Mouse (Mus musculus) midbrain, embryonic 11.5 days (tissue): Measurements from ENCODE around the gene Olfr972. TPM values are rescaled to one million over a fixed set of nuclear protein-coding genes. Genes with fewer than 3 reads are reported as not detected.
A peak's percentile ranks its signal among the peaks of the same experiment; 100 is the strongest.
"Not testable (repeated sequence)": the region's sequence is repeated elsewhere in the genome, so short reads cannot be mapped to it uniquely, and the experiment has no call there.

ENCODE experiments used
- ATAC-seq: fragments of 200-750 bp; cut with Nextera tagmentation; 2 replicates; pipeline ENCODE4 v1.8.0; 2017; ENCODE audit warnings: moderate TSS enrichment, moderate library complexity; ENCODE audit not compliant: low FRiP score
- DNase-seq: peaks from one replicate; pipeline ENCODE4 v3.0.0; 2015; ENCODE audit warnings: low spot score; ENCODE audit errors: missing footprints
- H3K27ac ChIP-seq: fragments of 300-500 bp; sonication (generic); 2 replicates; pipeline ENCODE4 v1.5.1; 2014; ENCODE audit warnings: low read depth, low read length
- H3K27me3 ChIP-seq: fragments of 300-500 bp; sonication (generic); 2 replicates; pipeline ENCODE4 v1.6.1; 2014; ENCODE audit warnings: mild to moderate bottlenecking, low read length, moderate library complexity, mixed read lengths; ENCODE audit not compliant: control insufficient read depth, insufficient read depth
- H3K36me3 ChIP-seq: fragments of 300-500 bp; sonication (generic); 2 replicates; pipeline ENCODE4 v1.6.1; 2014; ENCODE audit warnings: mild to moderate bottlenecking, low read length, moderate library complexity, mixed read lengths; ENCODE audit not compliant: control insufficient read depth, insufficient read depth
- H3K4me1 ChIP-seq: fragments of 300-500 bp; sonication (generic); 2 replicates; pipeline ENCODE4 v1.6.1; 2014; ENCODE audit warnings: low read length; ENCODE audit not compliant: control insufficient read depth, insufficient read depth
- H3K4me2 ChIP-seq: fragments of 300-500 bp; sonication (generic); 2 replicates; pipeline ENCODE4 v1.6.1; 2014; ENCODE audit warnings: mild to moderate bottlenecking, moderate library complexity
- H3K4me3 ChIP-seq: fragments of 300-500 bp; sonication (generic); 2 replicates; pipeline ENCODE4 v1.5.1; 2014; ENCODE audit warnings: low read depth, low read length
- H3K9ac ChIP-seq: fragments of 300-500 bp; sonication (generic); 2 replicates; pipeline ENCODE4 v1.6.1; 2014; ENCODE audit warnings: low read length
- H3K9me3 ChIP-seq: fragments of 300-500 bp; sonication (generic); 2 replicates; pipeline ENCODE4 v1.6.1; 2016; ENCODE audit warnings: low read length; ENCODE audit not compliant: control insufficient read depth
- WGBS: fragments of 180-500 bp; shearing (Covaris S2); extraction: QIAGEN DNeasy Blood & Tissue Kit; methylation state at CpG from one replicate; pipeline ENCODE4 v1.1.7; 2014; 5-methylcytosine and 5-hydroxymethylcytosine counted together
- polyA plus RNA-seq: library from polyadenylated mRNA; unstranded; fragments of >200 nt; fragmentation: Nextera tagmentation; extraction: Ambion mirVana; gene quantifications from 2 replicates; pipeline ENCODE4 v1.2.1, GENCODE M21; 2014

Gene Olfr972
- polyA plus RNA-seq, result not detected in 2 replicates

GRCm38 (mm10) chr9:39866122-39866521 is at the start of gene Olfr972:
TSS of gene Olfr972 (plus strand) at chr9:39866422.
- H3K4me1 ChIP-seq, result no peaks in the 10 kb centered on the region
- ATAC-seq (no peak), DNase-seq (no peak)
- no peak within 1 kb of the TSS for H3K27ac ChIP-seq
- H3K27me3 ChIP-seq, result no peaks in the 10 kb centered on the region
- H3K4me3 ChIP-seq, result no peak within 1 kb of the TSS
- no peak within 1 kb of the TSS for H3K9ac ChIP-seq
- no peaks in the 10 kb centered on the region for H3K36me3 ChIP-seq
- H3K9me3 ChIP-seq, result no peaks in the 10 kb centered on the region
- 81% methylated on average over 2 of the region's 2 CpGs for whole genome bisulfite sequencing
- H3K4me2 ChIP-seq, result no peak within 1 kb of the TSS

- ATAC-seq, H3K4me3 ChIP-seq, H3K4me1 ChIP-seq, DNase-seq, H3K9ac ChIP-seq, H3K27me3 ChIP-seq, H3K27ac ChIP-seq, H3K9me3 ChIP-seq, H3K4me2 ChIP-seq, H3K36me3 ChIP-seq: not testable (repeated sequence)
- WGBS, result 81% methylated on average over 1 of the region's 2 CpGs
Observed at GRCm38 (mm10) chr9:39836576-39836975, 29.6 kb upstream of the Olfr972 start, which contains the start of gene Olfr971. TSS of gene Olfr971 (plus strand) at chr9:39836876.

- 83% methylated on average over 1 of the region's 1 CpGs for WGBS
- ATAC-seq, H3K9me3 ChIP-seq, H3K27ac ChIP-seq, H3K4me2 ChIP-seq, H3K4me3 ChIP-seq, H3K27me3 ChIP-seq, H3K9ac ChIP-seq, H3K36me3 ChIP-seq, DNase-seq, H3K4me1 ChIP-seq: not testable (repeated sequence)
Observed at GRCm38 (mm10) chr9:39871986-39872385, 5.8 kb downstream of the Olfr972 start.

- H3K4me2 ChIP-seq, H3K27ac ChIP-seq: not testable (repeated sequence)
- peak; percentile 81; the same call in 1 of the 2 replicates for ATAC-seq
Observed at GRCm38 (mm10) chr9:39877541-39878396, 11.5 kb downstream of the Olfr972 start.

GRCm38 (mm10) chr9:39905106-39905505 is 38.9 kb downstream of the Olfr972 start:
- no peaks in the 10 kb centered on the region for H3K36me3 ChIP-seq
- no peak for DNase-seq
- no peak overlapping the region for H3K27ac ChIP-seq
- no peak overlapping the region for H3K4me2 ChIP-seq
- no peak for ATAC-seq
- no peaks in the 10 kb centered on the region for H3K4me1 ChIP-seq
- no peak overlapping the region for H3K4me3 ChIP-seq
- 83% methylated on average over 6 of the region's 6 CpGs for WGBS
- no peak overlapping the region for H3K9ac ChIP-seq
- no peaks in the 10 kb centered on the region for H3K9me3 ChIP-seq
- H3K27me3 ChIP-seq, result no peaks in the 10 kb centered on the region

More at GRCm38 (mm10) chr9:39877541-39878396, 11.5 kb downstream of the Olfr972 start:
- not testable (repeated sequence) for H3K9me3 ChIP-seq, H3K4me1 ChIP-seq, H3K27me3 ChIP-seq, DNase-seq, H3K4me3 ChIP-seq, H3K36me3 ChIP-seq, H3K9ac ChIP-seq
- no CpG with 5 or more reads among the region's 4 CpGs for WGBS

- no peak for ATAC-seq
- Histone ChIP-seq H3K27me3 (no peaks in the 10 kb centered on the region), H3K4me1 (no peaks in the 10 kb centered on the region), H3K27ac (no peak within 1 kb of the TSS), H3K4me2 (no peak within 1 kb of the TSS), H3K9ac (no peak within 1 kb of the TSS), H3K9me3 (no peaks in the 10 kb centered on the region), H3K4me3 (no peak within 1 kb of the TSS), H3K36me3 (no peaks in the 10 kb centered on the region)
- WGBS, result 74% methylated on average over 2 of the region's 2 CpGs
- DNase-seq, result no peak
Observed at GRCm38 (mm10) chr9:39907036-39907435, 40.8 kb downstream of the Olfr972 start, which contains the start of gene Olfr229. TSS of gene Olfr229 (plus strand) at chr9:39907336.

- Histone ChIP-seq H3K9ac (no peak overlapping the region), H3K9me3 (no peaks in the 10 kb centered on the region), H3K36me3 (no peaks in the 10 kb centered on the region), H3K4me1 (no peaks in the 10 kb centered on the region), H3K4me2 (no peak overlapping the region), H3K27me3 (no peaks in the 10 kb centered on the region), H3K4me3 (no peak overlapping the region), H3K27ac (no peak overlapping the region)
- 89% methylated on average over 3 of the region's 3 CpGs for WGBS
- no peak for DNase-seq
- no peak for ATAC-seq
Observed at GRCm38 (mm10) chr9:39909939-39910338, 43.7 kb downstream of the Olfr972 start.

Other genes starting within 250 kb of the Olfr972 start
- not detected in 2 replicates for gene Olfr960, start 245.0 kb upstream of the Olfr972 start, polyA plus RNA-seq
- not detected in 2 replicates for gene Olfr961, start 221.3 kb upstream of the Olfr972 start, polyA plus RNA-seq
- gene Olfr963, start 199.2 kb upstream of the Olfr972 start, polyA plus RNA-seq, result not detected in 2 replicates
- gene Olfr149, start 159.3 kb upstream of the Olfr972 start, polyA plus RNA-seq, result 0.07 TPM in 1 of 2 replicates, not detected in the other
- gene Olfr965, start 155.1 kb upstream of the Olfr972 start, polyA plus RNA-seq, result not detected in 2 replicates
- not detected in 2 replicates for gene Olfr150, start 135.4 kb upstream of the Olfr972 start, polyA plus RNA-seq
- not detected in 2 replicates for gene Olfr967, start 120.2 kb upstream of the Olfr972 start, polyA plus RNA-seq
- gene Olfr968, start 83.2 kb upstream of the Olfr972 start, polyA plus RNA-seq, result not detected in 2 replicates
- gene Olfr969, start 75.5 kb upstream of the Olfr972 start, polyA plus RNA-seq, result not detected in 2 replicates
- not detected in 2 replicates for gene Olfr970, start 57.6 kb upstream of the Olfr972 start, polyA plus RNA-seq
- not detected in 2 replicates for gene Olfr971, start 29.5 kb upstream of the Olfr972 start, polyA plus RNA-seq
- not detected in 2 replicates for gene Olfr229, start 40.9 kb downstream of the Olfr972 start, polyA plus RNA-seq
- gene Olfr974, start 71.1 kb downstream of the Olfr972 start, polyA plus RNA-seq, result not detected in 2 replicates
- gene Olfr975, start 85.6 kb downstream of the Olfr972 start, polyA plus RNA-seq, result not detected in 2 replicates
- gene Olfr976, start 94.7 kb downstream of the Olfr972 start, polyA plus RNA-seq, result not detected in 2 replicates
- gene Olfr978, start 125.7 kb downstream of the Olfr972 start, polyA plus RNA-seq, result not detected in 2 replicates
- gene Olfr979, start 137.0 kb downstream of the Olfr972 start, polyA plus RNA-seq, result not detected in 2 replicates
- gene Olfr980, start 143.2 kb downstream of the Olfr972 start, polyA plus RNA-seq, result not detected in 2 replicates
- gene Olfr981, start 155.0 kb downstream of the Olfr972 start, polyA plus RNA-seq, result not detected in 2 replicates
- not detected in 2 replicates for gene Olfr982, start 207.4 kb downstream of the Olfr972 start, polyA plus RNA-seq
- not detected in 2 replicates for gene Olfr983, start 227.2 kb downstream of the Olfr972 start, polyA plus RNA-seq
- not detected in 2 replicates for gene Olfr984, start 247.8 kb downstream of the Olfr972 start, polyA plus RNA-seq